Mouse (Mus musculus) forebrain, embryonic 13.5 days (tissue): ENCODE data around the gene Mob2. TPM values are rescaled to one million over a fixed set of nuclear protein-coding genes. Genes with fewer than 3 reads are reported as not detected.

Source experiments
- ATAC-seq: fragments of 200-750 bp; cut with Nextera tagmentation; 2 replicates; pipeline ENCODE4 v1.8.0; 2017
- H3K27ac ChIP-seq: fragments of 300-500 bp; sonication (generic); 2 replicates; pipeline ENCODE4 v1.5.1; 2015; ENCODE audit warnings: inconsistent platforms, mild to moderate bottlenecking, moderate library complexity
- H3K27me3 ChIP-seq: fragments of 300-500 bp; sonication (generic); 2 replicates; pipeline ENCODE4 v1.6.1; 2015; ENCODE audit warnings: mild to moderate bottlenecking, inconsistent platforms
- H3K36me3 ChIP-seq: fragments of 300-500 bp; sonication (generic); 2 replicates; pipeline ENCODE4 v1.6.1; 2015; ENCODE audit warnings: mild to moderate bottlenecking, inconsistent platforms; ENCODE audit not compliant: poor library complexity, severe bottlenecking
- H3K4me1 ChIP-seq: fragments of 300-500 bp; sonication (generic); 2 replicates; pipeline ENCODE4 v1.6.1; 2015; ENCODE audit warnings: inconsistent platforms
- H3K4me2 ChIP-seq: fragments of 300-500 bp; sonication (generic); 2 replicates; pipeline ENCODE4 v1.6.1; 2015; ENCODE audit warnings: inconsistent platforms, mild to moderate bottlenecking, moderate library complexity
- H3K4me3 ChIP-seq: fragments of 300-500 bp; sonication (generic); 2 replicates; pipeline ENCODE4 v1.5.1; 2015; ENCODE audit warnings: mild to moderate bottlenecking, inconsistent platforms
- H3K9ac ChIP-seq: fragments of 300-500 bp; sonication (generic); 2 replicates; pipeline ENCODE4 v1.6.1; 2015; ENCODE audit warnings: mild to moderate bottlenecking, inconsistent platforms
- H3K9me3 ChIP-seq: fragments of 300-500 bp; sonication (generic); replicated peaks from 2 replicates; pipeline ENCODE4 v1.6.1; 2016; ENCODE audit warnings: inconsistent platforms
- WGBS: fragments of 180-500 bp; shearing (Covaris S2); methylation state at CpG from one replicate; pipeline ENCODE4 v1.1.7; 2015; 5-methylcytosine and 5-hydroxymethylcytosine counted together
- polyA plus RNA-seq: library from polyadenylated mRNA; unstranded; fragments of >200 nt; fragmentation: Nextera tagmentation; extraction: Ambion mirVana; gene quantifications from 2 replicates; pipeline ENCODE4 v1.2.1, GENCODE M21; 2015

Gene Mob2
- polyA plus RNA-seq, 1 experiment from 2014 or later, result 51.0 TPM

DNA sequence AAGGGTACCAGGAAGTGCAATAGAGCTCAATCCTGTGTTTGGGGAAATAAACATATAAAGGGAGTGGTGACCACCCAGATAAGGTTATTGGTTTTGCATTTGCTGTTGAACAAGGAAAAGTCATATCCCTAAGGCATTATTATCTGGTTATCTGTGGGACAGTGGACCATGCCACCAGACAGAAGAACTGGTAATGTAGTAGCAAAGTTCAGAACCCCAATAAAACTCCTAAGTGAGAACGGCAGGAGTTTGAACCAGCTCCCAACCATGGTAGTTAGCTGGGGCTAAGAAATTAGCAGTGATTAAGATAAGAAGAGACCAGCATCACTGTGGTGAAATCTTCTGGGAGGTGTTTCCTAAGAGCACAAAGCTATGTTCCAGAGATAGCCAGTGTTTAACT is 14.9 kb downstream of the Mob2 start:
- no peak overlapping the region for H3K9ac ChIP-seq
- H3K9me3 ChIP-seq, result no peaks in the 10 kb centered on the region
- peaks cover 17% of the 10 kb centered on the region for H3K36me3 ChIP-seq
- ATAC-seq, result no peak
- 0 out of 2 replicates have a peak, but pooled peaks cover 5% of the 10 kb centered on the region for H3K4me1 ChIP-seq
- no peak overlapping the region for H3K4me3 ChIP-seq
- 97% methylated on average over 1 of the region's 1 CpGs for WGBS
- H3K27ac ChIP-seq, result no peak overlapping the region
- no peak overlapping the region for H3K4me2 ChIP-seq
- no peaks in the 10 kb centered on the region for H3K27me3 ChIP-seq

DNA sequence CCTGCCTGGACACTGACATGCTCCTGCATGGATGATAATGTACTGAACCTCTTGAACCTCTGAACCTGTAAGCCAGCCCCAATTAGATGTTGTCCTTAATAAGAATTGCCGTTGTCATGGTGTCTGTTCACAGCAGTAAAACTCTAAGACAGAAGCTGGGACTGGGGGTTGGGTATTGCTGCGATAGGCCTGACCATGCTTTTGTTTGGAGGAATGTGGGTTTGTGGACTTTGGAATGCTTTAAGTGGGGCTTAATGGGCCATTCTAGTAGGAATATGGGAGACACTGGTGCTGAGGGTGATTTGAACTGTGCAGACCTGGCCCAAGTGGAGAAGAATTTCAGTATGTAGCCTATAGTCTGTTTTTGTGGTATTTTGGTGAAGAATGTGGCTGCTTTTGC is 15.5 kb downstream of the Mob2 start:
- Histone ChIP-seq H3K27me3 (no peaks in the 10 kb centered on the region), H3K36me3 (peaks cover 17% of the 10 kb centered on the region), H3K4me2 (no peak overlapping the region), H3K4me3 (no peak overlapping the region), H3K27ac (no peak overlapping the region), H3K9me3 (no peaks in the 10 kb centered on the region), H3K9ac (no peak overlapping the region), H3K4me1 (0 out of 2 replicates have a peak, but pooled peaks cover 5% of the 10 kb centered on the region)
- 15% methylated on average over 2 of the region's 2 CpGs for WGBS
- ATAC-seq, result no peak

DNA sequence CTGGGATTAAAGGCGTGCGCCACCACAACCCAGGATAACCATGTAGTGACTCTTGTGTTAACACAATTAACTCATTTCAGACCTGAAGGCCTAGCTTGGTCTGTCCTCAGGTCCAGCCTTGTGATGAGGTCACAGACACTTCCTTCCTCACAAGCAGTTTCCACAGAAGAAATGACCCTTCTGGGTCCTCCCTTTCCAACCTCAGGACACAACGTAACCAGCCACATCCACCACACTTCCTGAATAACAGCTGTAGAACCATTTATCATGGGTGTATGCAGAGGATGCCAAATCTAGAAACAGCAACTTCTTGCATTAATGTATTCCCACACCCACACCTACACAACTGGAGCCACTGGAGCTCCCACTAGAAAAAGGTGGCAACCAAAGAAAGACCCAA is 20.1 kb downstream of the Mob2 start:
- Histone ChIP-seq H3K27me3 (no peaks in the 10 kb centered on the region), H3K27ac (no peak overlapping the region), H3K4me2 (no peak overlapping the region), H3K4me3 (no peak overlapping the region), H3K36me3 (no peaks in the 10 kb centered on the region), H3K9me3 (no peaks in the 10 kb centered on the region), H3K4me1 (peaks cover 9% of the 10 kb centered on the region; the same call in 1 of the 2 replicates), H3K9ac (no peak overlapping the region)
- over 99% methylated on average over 3 of the region's 3 CpGs for WGBS
- no peak for ATAC-seq

DNA sequence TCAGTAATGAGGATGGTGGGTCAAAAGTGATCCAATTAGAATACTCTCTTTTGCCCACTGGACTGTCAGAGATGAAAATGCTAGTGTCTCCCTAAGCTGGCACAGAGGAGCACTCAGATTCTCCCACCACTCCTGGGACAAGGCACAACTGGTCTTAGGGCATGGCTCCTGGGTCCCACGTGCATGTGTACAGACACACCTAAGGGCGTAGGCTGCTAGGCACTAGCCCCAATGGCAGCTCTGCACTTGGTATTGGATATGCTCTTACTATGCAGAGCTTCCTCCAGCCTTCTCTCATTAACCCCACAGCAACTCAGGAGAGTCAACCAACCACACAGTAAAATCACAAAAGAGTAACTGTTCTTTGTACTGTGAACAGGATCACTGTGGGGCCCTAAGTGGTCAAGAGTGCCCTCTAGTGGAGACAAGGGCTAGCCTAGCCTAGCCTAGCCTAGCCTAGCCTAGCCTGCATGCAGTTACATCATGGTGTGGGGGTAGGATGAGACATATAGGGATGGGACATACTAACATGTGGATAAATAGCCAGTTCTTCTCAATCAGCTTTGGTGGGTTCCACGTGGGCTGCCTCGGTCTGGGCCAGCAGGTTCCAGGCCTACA is 23.2 kb downstream of the Mob2 start:
- Histone ChIP-seq H3K36me3 (no peaks in the 10 kb centered on the region), H3K4me2 (no peak overlapping the region), H3K4me1 (peaks cover 4% of the 10 kb centered on the region; the same call in 1 of the 2 replicates), H3K9me3 (no peaks in the 10 kb centered on the region), H3K27me3 (no peaks in the 10 kb centered on the region), H3K9ac (no peak overlapping the region), H3K27ac (no peak overlapping the region), H3K4me3 (no peak overlapping the region)
- 0 out of 2 replicates have a peak, but pooled peaks have one; percentile 51 for ATAC-seq
- WGBS, result 75% methylated on average over 4 of the region's 4 CpGs

DNA sequence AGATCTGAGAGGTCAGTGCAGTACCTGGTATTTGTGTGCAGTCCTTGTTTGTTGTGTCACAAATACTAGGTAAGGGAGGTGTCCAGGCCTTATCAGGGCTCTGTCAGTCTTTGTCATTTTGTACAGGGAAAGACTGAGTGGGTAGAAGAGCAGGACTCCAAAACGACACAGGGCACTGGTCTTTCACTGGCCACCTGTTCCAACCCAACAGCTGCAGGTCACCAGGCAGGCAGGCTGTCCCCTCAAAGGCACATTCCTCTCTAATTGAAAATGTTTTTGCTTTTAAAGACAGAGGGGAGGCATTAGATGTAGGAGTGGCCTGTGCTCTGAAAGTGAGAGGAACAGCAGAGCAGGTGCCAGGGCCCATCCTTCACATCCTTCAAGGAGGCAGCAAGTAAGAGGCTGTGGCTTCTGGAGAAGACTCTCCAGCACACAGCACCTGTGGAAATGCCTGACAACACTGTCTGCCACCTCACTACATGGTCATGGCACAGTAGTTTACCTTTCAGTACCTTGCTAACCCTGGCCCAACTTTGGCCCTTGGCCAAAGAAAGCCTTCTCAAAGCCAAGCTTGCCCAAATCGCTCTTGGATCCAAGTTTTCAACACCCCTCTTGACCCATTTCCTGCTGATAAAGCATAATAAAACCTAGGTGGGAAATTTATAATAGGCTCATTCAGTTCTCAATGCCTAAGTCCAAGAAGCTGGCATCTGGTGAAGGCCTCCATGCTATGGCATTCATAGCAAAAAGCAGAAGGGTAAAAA is 25.6 kb downstream of the Mob2 start:
- no peak for ATAC-seq

DNA sequence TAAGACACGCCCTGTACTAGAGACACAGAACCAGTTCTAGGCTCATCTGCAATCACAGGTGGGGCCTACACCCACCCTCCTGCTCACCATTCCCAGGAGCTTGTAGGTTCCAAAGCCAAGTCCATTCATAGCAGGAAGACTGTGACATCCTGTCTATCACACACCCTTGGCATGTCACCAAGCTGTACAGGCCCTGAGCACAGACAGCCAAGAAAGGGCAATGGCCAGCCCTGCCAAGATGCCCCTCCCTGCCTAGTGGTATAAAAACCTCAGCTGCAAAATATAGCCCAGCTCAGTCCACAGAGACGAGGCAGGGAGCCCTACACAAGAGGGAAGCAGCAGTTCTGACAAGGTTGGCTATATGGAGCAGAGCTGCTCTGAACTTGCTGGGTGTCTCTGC is 26.7 kb downstream of the Mob2 start:
- peaks cover 4% of the 10 kb centered on the region; the same call in 1 of the 2 replicates for H3K4me1 ChIP-seq
- no peaks in the 10 kb centered on the region for H3K36me3 ChIP-seq
- no peak for ATAC-seq
- H3K4me2 ChIP-seq, result no peak overlapping the region
- H3K27me3 ChIP-seq, result no peaks in the 10 kb centered on the region
- no peak overlapping the region for H3K4me3 ChIP-seq
- H3K9me3 ChIP-seq, result no peaks in the 10 kb centered on the region
- no peak overlapping the region for H3K27ac ChIP-seq
- 84% methylated on average over 2 of the region's 2 CpGs for WGBS
- no peak overlapping the region for H3K9ac ChIP-seq

More for the DNA sequence above, 25.6 kb downstream of the Mob2 start:
- Histone ChIP-seq H3K9ac (no peak overlapping the region), H3K4me3 (no peak overlapping the region), H3K36me3 (no peaks in the 10 kb centered on the region), H3K27me3 (no peaks in the 10 kb centered on the region), H3K9me3 (no peaks in the 10 kb centered on the region), H3K27ac (no peak overlapping the region), H3K4me2 (no peak overlapping the region), H3K4me1 (peaks cover 4% of the 10 kb centered on the region; the same call in 1 of the 2 replicates)
- 79% methylated on average over 2 of the region's 2 CpGs for WGBS

DNA sequence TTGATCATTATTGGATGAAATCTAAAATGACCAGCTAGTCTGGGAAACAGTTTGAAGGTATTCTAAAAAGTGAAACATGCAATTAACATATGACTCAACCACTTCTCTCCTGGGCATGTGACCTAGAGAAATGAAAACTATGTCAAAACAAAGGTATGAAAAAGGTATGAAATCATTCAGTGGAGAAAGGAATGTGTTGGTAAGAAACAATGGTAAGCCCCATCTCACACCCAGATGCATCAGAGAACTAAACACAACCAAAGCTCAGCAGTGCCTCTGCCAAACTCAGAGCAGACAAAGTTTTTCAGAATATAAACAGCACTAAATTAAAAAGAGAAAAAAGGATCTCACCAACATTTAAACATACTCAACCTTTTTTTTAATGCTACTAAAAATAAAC is 30.8 kb downstream of the Mob2 start:
- Histone ChIP-seq H3K27me3 (no peaks in the 10 kb centered on the region), H3K27ac (no peak overlapping the region), H3K9me3 (no peaks in the 10 kb centered on the region), H3K4me3 (no peak overlapping the region), H3K4me2 (no peak overlapping the region), H3K36me3 (no peaks in the 10 kb centered on the region), H3K4me1 (peaks cover 14% of the 10 kb centered on the region), H3K9ac (no peak overlapping the region)
- no peak for ATAC-seq

DNA sequence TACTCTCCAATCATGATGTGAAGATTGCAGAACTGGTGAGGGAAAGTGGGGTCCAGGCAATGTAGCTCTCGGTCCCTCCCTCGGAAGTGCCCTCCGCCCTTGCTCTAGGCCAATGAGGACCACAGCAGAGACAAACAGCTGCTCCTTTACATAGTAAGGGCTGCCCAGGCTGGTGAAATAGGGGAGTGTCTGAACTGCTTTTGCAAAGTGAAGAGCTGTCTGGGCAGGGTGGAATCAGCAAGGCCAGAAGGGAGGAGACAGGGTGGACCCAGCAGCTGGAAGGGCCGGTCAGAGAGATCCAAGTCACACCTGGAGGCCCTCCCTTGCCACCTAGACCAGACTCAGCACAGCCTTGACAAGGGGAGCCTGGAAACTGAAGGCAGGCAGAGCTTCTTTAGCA is 34.9 kb downstream of the Mob2 start:
- H3K4me2 ChIP-seq, result no peak overlapping the region
- H3K4me3 ChIP-seq, result no peak overlapping the region
- peaks cover 15% of the 10 kb centered on the region for H3K4me1 ChIP-seq
- no peak overlapping the region for H3K27ac ChIP-seq
- no peaks in the 10 kb centered on the region for H3K9me3 ChIP-seq
- H3K9ac ChIP-seq, result no peak overlapping the region
- no peaks in the 10 kb centered on the region for H3K36me3 ChIP-seq
- H3K27me3 ChIP-seq, result no peaks in the 10 kb centered on the region
- 90% methylated on average over 4 of the region's 4 CpGs for WGBS
- ATAC-seq, result no peak

DNA sequence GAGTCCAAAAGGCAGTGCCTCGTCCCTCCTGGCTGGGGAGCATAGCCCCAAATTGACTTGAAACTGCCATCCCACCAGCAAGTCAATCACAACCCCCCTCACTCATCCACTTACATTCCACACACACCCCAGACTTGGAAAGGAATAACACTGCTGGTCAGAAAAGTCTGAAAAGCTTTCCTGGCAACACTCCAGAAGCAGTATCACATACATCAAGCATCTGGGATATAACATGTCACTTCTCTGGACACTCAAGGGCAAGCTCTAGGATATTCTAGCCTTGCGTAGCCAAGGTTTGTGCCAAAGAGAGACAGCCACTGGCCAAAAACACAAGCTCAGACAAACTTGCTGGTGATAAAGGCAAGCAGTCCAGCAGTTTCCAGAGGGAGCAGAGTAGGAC is 35.7 kb downstream of the Mob2 start:
- H3K4me2 ChIP-seq, result no peak overlapping the region
- no peak overlapping the region for H3K9ac ChIP-seq
- no peaks in the 10 kb centered on the region for H3K27me3 ChIP-seq
- H3K4me3 ChIP-seq, result no peak overlapping the region
- 77% methylated on average over 2 of the region's 2 CpGs for WGBS
- no peaks in the 10 kb centered on the region for H3K9me3 ChIP-seq
- no peak overlapping the region for H3K27ac ChIP-seq
- no peak for ATAC-seq
- H3K36me3 ChIP-seq, result no peaks in the 10 kb centered on the region
- H3K4me1 ChIP-seq, result peaks cover 15% of the 10 kb centered on the region

DNA sequence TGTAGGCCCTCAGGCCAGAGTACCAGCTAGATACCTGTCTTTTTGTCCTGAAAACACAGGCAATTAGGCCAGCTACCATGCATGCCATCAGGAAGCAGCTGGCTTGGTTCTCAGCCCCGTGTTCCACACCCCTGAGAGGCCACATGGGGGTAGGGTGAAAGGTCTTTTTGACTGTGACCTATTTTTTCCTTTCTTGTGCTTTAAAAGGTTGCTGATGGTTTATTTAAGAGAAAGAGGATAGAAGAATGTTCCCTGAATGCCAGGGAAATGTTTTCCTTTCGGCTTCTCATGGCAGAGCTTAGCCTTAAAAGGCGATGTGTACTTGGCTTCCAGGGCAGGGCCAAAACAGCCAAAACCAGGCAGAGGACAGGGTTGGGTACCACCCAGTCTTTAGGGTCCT is 40.0 kb downstream of the Mob2 start:
- no peak overlapping the region for H3K27ac ChIP-seq
- no peak overlapping the region; the same call in 1 of the 2 replicates for H3K9ac ChIP-seq
- ATAC-seq, result no peak
- 71% methylated on average over 3 of the region's 3 CpGs for WGBS
- H3K27me3 ChIP-seq, result no peaks in the 10 kb centered on the region
- no peaks in the 10 kb centered on the region for H3K9me3 ChIP-seq
- peaks cover 8% of the 10 kb centered on the region for H3K4me1 ChIP-seq
- 0 out of 2 replicates have a peak, but pooled peaks cover 4% of the 10 kb centered on the region for H3K36me3 ChIP-seq
- no peak overlapping the region for H3K4me3 ChIP-seq
- H3K4me2 ChIP-seq, result no peak overlapping the region

DNA sequence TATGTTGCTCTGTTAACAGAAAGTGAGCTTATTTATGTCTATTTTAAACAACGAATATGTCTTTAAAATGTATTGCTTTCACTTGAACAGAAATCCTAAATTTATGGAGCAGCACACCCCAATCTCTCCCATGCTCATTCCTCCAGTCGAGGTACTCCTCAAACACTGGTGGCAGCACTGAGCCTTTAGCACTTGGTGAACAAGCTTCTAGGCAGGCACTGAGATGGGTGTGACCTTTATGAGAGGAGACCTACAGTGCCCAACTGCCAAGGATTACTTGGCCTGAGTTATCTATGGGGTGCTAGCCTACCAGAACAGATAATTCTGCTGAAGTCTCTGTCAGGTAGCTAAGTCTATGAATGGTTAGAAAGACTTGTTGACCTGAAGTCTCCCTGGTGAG is 41.2 kb downstream of the Mob2 start:
- Histone ChIP-seq H3K9ac (no peak overlapping the region), H3K27me3 (no peaks in the 10 kb centered on the region), H3K36me3 (peaks cover 11% of the 10 kb centered on the region), H3K27ac (no peak overlapping the region), H3K4me1 (no peaks in the 10 kb centered on the region), H3K4me2 (no peak overlapping the region), H3K9me3 (no peaks in the 10 kb centered on the region), H3K4me3 (no peak overlapping the region)
- WGBS, result 64% methylated on average over 2 of the region's 2 CpGs
- ATAC-seq, result no peak

DNA sequence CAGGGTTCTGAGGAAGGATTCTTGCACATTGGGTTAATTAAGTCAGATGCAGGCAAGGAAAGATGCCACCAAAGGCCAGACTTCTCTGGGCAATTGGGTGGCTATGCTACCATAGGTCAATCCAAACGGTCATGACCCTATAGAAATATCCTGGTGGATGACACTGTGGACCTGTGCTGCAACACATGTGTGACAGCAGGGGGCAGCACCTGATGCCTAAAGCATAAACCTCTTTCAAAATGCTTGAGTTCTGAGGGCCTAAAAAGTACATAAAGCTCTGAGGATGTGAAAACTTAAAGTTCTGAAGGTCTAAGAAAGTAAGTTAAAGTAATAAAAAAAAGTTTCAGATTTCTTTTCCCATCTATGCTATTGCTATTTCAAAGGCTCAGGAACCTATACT is 44.3 kb downstream of the Mob2 start:
- Histone ChIP-seq H3K27ac (no peak overlapping the region), H3K9me3 (no peaks in the 10 kb centered on the region), H3K4me2 (no peak overlapping the region), H3K27me3 (no peaks in the 10 kb centered on the region), H3K9ac (no peak overlapping the region), H3K4me1 (no peaks in the 10 kb centered on the region), H3K4me3 (no peak overlapping the region), H3K36me3 (peaks cover 27% of the 10 kb centered on the region)
- ATAC-seq, result no peak
- 70% methylated on average over 1 of the region's 1 CpGs for WGBS
